Mouse (Mus musculus): ENCODE results near the gene Arpc4.
"Not testable (repeated sequence)": the region's sequence is repeated elsewhere in the genome, so short reads cannot be mapped to it uniquely, and the experiment has no call there.

Arpc4 gene

GRCm38 (mm10) chr6:113377496-113378385, at the start of gene Arpc4, which contains the start of gene Tada3:
Gene Arpc4 (plus strand): TSS chr6:113378115.
Gene Tada3 (minus strand): TSS chr6:113377883.
- peak; percentile 93 for DNase-seq (ENCODE audit: low spot score)

DNA sequence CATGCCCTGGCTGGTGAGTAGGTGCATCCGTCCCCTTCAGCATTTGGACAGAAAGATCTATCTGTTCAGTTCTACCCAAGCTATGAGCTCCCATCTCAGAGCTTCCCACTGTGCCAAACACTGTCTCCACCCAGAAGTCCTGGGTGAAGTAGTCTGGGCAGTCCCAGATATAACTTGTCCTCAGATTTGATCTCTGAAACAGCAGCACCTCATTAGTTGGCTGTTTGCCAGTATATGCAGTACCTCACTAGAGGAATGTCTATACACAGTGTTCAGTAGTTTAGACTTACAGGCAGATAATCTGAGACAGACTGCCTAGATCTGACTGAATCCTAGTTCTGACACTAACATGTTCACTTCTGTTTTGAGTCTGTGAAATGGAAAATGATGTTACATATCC, 48.5 kb upstream of the Arpc4 start:
- DNase-seq (ENCODE audit: low spot score), result no peak

- DNase-seq (ENCODE audit: low spot score), result no peak
These were observed 47.4 kb upstream of the Arpc4 start for GRCm38 (mm10) chr6:113330547-113330946.

- no peak for DNase-seq (ENCODE audit: low spot score)
These were observed 46.2 kb upstream of the Arpc4 start for GRCm38 (mm10) chr6:113331721-113332120.

DNA sequence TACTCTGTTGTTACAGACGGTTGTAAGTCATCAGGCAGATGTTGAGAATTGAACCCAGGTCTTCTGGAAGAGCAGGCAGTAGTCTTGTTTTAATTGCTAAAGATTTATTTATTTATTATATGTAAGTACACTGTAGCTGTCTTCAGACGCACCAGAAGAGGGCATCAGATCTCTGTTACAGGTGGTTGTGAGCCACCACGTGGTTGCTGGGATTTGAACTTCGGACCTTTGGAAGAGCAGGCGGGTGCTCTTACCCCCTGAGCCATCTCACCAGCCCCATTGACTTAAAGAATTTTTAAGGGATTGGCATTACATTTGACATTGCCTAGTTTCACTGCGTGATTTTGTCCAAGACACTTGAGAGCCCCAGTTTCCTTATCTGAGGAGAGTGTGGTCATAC, 45.2 kb upstream of the Arpc4 start:
- DNase-seq (ENCODE audit: low spot score), result not testable (repeated sequence)

- peak; percentile 75 for DNase-seq (ENCODE audit: low spot score)
These were observed 44.6 kb upstream of the Arpc4 start for GRCm38 (mm10) chr6:113333137-113333950.

- DNase-seq (ENCODE audit: low spot score), result no peak
These were observed 43.7 kb upstream of the Arpc4 start for GRCm38 (mm10) chr6:113334216-113334615.

GRCm38 (mm10) chr6:113336852-113337620, 40.9 kb upstream of the Arpc4 start:
- no peak for DNase-seq (ENCODE audit: low spot score)

DNA sequence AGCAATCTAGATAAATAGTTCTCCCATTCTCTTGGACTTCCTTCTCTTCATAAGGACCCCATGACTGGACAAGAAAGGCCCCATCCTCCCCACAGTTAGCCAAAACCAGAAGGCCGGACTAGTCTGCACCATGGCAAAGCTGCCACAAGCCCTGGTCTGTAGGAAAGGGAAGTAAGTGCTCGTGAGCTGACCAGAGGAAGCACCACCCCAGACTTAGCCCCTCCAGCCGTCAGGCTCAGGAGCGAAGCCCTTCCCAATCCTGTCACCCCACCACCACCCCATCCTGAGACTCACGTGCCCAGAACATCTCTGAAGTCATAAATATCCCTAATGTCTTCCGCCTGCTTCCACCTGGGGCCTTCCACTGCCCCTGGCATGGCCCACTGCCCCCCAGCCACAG, 36.3 kb upstream of the Arpc4 start:
- DNase-seq (ENCODE audit: low spot score), result no peak

DNA sequence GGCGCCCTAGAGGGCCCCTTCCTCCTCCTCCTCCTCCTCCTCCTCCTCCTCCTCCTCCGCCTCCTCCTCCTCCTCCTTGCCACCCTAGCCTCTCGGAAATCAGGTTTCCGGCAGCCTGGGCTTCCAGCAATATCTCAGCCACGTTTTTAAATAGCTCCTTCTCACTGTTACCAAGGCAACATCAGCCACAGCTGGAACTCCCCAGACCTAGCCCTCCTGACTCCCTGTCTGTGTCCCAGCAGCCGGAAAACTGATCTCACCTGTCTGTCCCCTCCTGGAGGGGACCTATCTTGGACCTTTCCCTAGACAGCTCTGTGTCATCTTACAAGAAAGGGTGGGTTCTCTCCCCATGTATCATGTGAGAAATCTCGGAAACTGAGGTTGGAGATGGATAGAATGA, 35.6 kb upstream of the Arpc4 start:
- no peak for DNase-seq (ENCODE audit: low spot score)

DNA sequence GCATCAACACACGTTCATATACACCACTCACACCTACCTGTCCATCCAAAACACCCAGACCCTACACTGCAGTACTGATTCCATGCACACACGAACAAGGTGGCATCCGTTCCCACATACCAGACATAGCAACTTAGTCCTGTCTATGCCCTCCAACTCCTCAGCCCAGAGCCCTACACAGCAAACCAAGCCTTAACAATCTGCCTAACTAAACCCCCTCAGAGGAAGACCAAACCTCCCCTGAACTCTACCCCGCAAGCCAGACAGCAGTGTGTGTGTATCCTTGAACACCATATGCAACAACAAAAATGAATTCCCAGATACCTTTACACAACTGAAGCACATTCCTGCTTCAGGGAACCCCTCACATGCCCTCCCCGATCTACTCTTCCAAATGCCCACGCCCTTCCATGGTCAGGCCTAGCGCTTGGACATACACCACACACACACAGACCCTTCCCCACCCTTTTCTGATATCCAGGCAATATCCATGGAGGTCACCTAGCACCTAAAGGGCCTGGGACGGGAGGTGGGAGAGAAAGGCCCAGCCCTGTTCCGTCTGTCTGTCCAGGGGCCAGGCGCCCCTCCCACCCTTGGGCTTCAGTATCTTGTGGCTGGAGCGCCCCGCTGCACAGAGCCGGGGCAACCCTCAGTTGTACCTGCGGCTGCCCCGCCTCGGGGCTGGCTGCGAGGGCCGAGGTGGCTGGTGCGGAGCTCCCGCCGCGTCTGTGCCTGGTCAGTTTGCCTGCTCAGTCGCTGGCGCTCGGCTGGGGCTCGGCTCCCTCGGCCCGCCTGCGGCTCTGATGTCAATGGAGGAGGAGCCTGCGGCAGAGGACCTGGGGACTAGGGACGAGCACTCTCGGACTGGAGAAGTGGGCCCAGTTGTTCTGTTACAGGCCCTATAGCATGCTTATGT, 34.5 kb upstream of the Arpc4 start, which contains the start of gene Camk1:
Camk1 (minus strand) TSS at position 808 of the 916 bp plus-strand sequence.
- DNase-seq (ENCODE audit: low spot score), result peak; percentile 86

GRCm38 (mm10) chr6:113344321-113344720, 33.6 kb upstream of the Arpc4 start:
- DNase-seq (ENCODE audit: low spot score), result peak; percentile 75

DNA sequence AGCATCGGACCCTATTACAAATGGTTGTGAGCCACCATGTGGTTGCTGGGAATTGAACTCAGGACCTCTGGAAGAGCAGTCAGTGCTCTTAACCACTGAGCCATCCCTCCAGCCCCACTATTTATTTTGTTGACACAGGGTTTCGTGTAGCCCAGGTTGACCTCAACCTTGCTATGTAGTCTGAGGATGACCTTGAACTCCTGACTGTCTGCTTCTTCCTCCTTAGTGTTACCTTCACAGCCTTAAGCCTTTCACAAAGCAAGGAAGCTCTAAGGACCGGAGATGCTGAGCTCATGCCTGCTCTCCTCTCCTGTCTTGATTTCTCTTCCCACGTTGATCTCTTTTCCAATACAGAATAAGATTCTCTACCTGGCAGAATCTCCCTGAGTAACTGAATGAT, 31.0 kb upstream of the Arpc4 start:
- DNase-seq (ENCODE audit: low spot score), result no peak

DNA sequence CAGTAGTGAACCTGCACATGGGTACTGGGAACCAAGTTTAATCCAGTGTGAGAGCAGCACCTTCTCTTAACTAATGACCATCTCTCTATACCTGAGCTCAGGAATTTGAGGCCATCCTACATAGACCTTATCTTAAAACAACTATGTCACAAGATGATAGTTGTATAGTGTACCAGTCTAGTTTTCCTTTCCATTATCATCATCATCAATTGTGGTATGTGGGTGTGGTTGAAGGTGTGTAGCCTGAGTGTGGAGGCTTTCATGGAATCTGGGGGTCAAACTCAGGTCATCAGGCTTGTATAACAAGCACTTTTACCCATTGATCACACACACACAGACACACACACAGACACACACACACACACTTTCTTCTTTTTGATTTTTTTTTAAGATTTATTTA, 27.4 kb upstream of the Arpc4 start:
- DNase-seq (ENCODE audit: low spot score), result no peak

GRCm38 (mm10) chr6:113351161-113351560, 26.8 kb upstream of the Arpc4 start:
- DNase-seq (ENCODE audit: low spot score), result no peak

DNA sequence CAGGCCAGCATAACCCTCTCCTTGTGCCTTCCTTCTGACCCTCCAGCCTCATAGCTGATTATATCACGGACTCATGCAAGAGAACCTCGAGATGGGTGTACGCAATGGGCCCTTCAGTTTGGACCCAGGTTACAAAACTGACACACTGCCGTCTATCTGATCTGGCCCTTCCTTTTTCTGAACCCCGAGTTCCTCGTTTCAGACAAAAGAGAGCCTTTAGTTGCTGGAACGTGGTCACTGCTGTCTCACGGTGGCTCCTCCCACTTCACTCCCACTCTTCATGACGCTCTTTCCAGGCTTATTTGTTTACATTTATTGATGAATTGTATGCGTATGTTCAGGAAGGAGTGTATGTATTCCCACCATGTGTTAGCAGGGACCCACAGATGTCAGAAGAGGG, 26.3 kb upstream of the Arpc4 start:
- no peak for DNase-seq (ENCODE audit: low spot score)

GRCm38 (mm10) chr6:113352820-113353219, 25.1 kb upstream of the Arpc4 start:
- DNase-seq (ENCODE audit: low spot score), result no peak

DNA sequence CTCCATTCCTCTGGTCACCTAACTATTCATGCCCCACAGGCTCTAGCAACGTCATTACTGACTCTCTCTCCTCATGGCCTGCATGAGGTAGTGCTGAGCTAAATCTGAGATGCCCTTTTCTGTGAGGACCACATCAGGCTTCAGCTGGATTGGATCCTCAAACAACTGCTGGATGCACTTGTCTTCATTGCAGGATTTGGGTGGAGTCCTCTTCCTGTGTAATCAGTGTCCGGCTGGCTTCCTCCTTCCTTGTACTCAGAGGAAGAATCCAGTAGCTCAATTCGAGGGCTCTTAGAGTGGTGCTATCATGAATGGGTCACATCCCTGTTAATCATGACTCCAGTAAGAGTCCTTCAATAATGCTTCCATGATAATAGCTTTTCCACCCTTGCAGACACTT, 24.2 kb upstream of the Arpc4 start:
- DNase-seq (ENCODE audit: low spot score), result no peak

DNA sequence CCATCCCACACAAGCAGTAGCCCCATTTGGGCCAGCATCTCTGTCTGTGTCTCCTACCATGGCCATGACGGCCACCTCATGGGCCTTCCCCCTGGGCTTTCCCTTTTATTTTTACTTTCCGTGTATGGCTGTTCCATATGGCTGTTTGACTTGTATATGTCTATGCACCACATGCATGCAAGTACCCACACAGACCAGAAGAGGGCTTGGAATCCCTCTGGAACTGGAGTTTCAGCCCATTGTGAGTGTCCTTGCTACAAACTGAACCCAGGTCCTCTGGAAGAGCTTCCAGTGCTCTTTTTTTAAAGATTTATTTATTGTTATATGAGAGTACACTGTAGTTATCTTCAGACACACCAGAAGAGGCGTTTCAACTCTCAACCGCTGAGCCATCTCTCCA, 16.4 kb upstream of the Arpc4 start:
- DNase-seq (ENCODE audit: low spot score), result no peak

DNA sequence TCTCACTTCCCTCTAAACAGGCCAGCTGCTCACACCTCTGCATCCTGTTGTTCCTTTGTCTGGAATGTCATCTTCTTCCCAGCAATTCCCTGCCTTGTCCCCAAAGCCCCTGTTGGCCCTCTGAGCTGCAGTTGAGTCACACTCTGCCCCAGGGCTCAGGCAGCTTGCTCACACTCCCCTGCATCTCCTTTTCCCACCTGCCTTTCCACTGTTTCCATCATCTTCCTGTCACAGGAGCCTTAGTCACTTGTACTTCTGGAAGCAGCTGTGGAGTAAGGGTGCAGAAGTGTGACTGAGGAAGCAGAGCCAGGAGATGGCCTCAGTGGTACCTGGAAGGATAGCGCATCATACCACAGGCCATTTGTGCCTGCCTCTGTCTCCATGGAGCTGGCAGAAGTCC, 15.7 kb upstream of the Arpc4 start:
- DNase-seq (ENCODE audit: low spot score), result no peak

DNA sequence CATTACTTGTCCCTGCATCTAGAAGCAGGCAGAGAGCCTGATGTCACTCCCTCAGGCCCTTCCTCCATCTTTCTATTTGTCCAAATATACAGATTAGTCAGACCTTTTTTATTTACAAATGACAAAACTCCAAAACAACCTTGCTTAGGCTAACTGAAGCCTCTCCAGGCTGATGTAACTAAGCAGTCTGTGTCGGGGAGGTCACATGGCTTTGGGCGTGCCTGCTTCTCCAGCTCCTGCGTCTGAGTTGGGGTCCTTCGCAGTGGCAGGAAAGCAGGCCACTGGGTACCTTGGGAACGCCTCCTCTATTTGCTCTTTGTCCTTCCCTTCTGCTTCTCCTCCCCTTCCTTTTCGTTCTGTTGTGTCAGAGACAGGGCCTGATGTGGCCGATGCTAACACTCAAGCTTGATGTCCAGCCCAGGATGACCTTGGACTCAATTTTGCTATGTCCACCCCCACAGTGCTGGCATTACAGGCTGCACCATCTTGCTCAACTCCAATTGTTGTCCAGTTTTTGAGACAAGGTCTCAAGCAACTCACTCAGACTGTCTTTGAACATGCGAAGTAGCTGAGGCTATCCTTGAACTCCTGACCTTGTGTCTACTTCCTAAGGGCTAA, 13.3 kb upstream of the Arpc4 start:
- no peak for DNase-seq (ENCODE audit: low spot score)
